ENCODE assay signal across 23 mouse cellular contexts in genomic region chr19:27617522-27617921, GRCm38 (mm10).
"Had no signal": no experiment of that assay in that cellular context is flagged by ENCODE, and none has a peak within 500 bp of the region (broad histone marks: within the 10 kb centered on the region; RNA-seq: fewer than 3 reads in every experiment).

No protein-coding gene starts in this region.

- H3K36me3 ChIP-seq: heart, embryonic 13.5 days; heart, embryonic 15.5 days; hindbrain, embryonic 13.5 days; hindbrain, embryonic 15.5 days; kidney, embryonic 15.5 days; limb, embryonic 13.5 days; limb, embryonic 15.5 days had no signal

- H3K4me3 ChIP-seq: heart, adult 2 months; heart, embryonic 13.5 days; heart, embryonic 15.5 days; hindbrain, embryonic 13.5 days; hindbrain, embryonic 15.5 days; kidney, embryonic 15.5 days; limb, embryonic 13.5 days; limb, embryonic 15.5 days had no signal

- H3K4me1 ChIP-seq: heart, embryonic 15.5 days; hindbrain, embryonic 15.5 days; kidney, embryonic 15.5 days; limb, embryonic 13.5 days; limb, embryonic 15.5 days had no signal

- H3K9ac ChIP-seq: heart, embryonic 13.5 days; heart, embryonic 15.5 days; hindbrain, embryonic 13.5 days; hindbrain, embryonic 15.5 days; kidney, embryonic 15.5 days; limb, embryonic 13.5 days; limb, embryonic 15.5 days had no signal

- H3K9me3 ChIP-seq: heart, embryonic 13.5 days; heart, embryonic 15.5 days; hindbrain, embryonic 13.5 days; hindbrain, embryonic 15.5 days; kidney, embryonic 15.5 days; limb, embryonic 13.5 days; limb, embryonic 15.5 days had no signal

- DNase-seq: gastrocnemius, postnatal 14 days; gastrocnemius, postnatal 36 days; heart, adult 2 months; heart, postnatal 14 days; heart, postnatal 36 days; kidney, adult 11 months; kidney, adult 2 months; kidney, adult 9 months; kidney, postnatal 14 days; kidney, postnatal 36 days; layer of hippocampus, postnatal 36 days; left cerebral cortex, postnatal 4 days had no signal

- ATAC-seq: hindbrain, postnatal 0 days; intestine, embryonic 16.5 days had no signal

- H3K27me3 ChIP-seq: heart, embryonic 13.5 days; heart, embryonic 15.5 days; hindbrain, embryonic 13.5 days; hindbrain, embryonic 15.5 days; kidney, embryonic 15.5 days; limb, embryonic 13.5 days; limb, embryonic 15.5 days had no signal

- H3K27ac ChIP-seq: heart, adult 2 months; heart, embryonic 13.5 days; heart, embryonic 15.5 days; hindbrain, embryonic 13.5 days; hindbrain, embryonic 15.5 days; hindbrain, postnatal 0 days; kidney, embryonic 15.5 days; kidney, postnatal 0 days; limb, embryonic 13.5 days; limb, embryonic 15.5 days had no signal

- H3K4me2 ChIP-seq: heart, embryonic 11.5 days; heart, embryonic 13.5 days; heart, embryonic 15.5 days; hindbrain, embryonic 13.5 days; hindbrain, embryonic 15.5 days; kidney, embryonic 15.5 days; limb, embryonic 13.5 days; limb, embryonic 15.5 days had no signal
